Mouse (Mus musculus) WW6 (cell line): Measurements from ENCODE around the gene Cnksr3.

ENCODE experiments used
- DNase-seq: peaks from one replicate; pipeline ENCODE4 v3.0.0-alpha.2; 2013; ENCODE audit warnings: low read depth, low spot score

Cnksr3 gene

GRCm38 (mm10) chr10:7149671-7150595 is 62.1 kb downstream of the Cnksr3 start:
- no peak for DNase-seq

DNA sequence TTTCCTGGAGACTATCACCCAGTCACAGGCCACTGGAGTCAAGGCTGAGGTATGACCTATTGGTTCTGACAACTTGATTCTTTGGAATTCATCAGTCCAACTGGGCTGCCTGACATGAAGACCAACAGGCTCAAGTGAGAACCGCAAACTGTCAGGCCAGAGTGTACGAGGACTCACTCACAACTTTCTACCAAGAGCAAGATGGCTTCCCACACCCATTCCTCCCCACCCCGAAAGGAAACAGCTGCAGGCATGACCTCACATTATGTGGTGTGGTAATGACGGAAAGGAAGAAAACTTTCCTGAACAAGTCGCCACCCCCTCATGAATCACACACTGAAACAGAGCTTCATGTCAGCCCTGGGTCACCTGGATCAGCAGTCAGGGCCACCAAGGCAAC is 66.4 kb downstream of the Cnksr3 start:
- no peak for DNase-seq

DNA sequence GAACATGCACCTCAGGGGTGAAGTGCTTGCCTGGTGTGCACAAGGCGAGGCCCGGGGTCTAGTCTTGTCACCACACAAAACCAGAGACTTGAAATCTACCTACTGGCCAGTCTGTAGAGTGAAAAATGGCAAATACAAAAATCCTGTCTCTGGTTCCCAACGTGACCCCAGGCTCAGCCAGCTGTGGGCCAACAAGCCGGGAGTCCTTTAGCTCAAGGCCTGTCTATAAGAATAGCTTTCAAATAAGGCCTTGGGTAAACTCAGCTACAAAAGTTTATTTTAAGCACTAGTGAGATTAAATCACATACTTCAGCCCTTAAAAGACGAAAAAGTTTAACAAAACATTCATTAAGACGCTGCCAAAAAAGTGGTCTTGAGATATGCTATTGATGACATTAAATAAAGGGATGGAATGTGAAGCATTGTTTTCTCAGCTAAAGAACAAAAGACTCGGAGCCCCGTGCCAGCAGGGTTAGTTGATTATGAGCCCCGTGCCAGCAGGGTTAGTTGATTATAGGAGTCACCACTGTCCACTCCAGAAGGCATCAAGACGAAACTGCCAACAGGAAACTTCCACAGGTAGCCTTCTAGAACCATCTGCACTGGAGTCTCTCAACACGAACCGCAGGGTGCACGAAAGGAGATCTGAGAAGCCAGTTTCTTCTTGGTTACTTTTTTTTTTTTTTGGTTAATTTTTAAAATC is 67.8 kb downstream of the Cnksr3 start:
- DNase-seq: no peak

DNA sequence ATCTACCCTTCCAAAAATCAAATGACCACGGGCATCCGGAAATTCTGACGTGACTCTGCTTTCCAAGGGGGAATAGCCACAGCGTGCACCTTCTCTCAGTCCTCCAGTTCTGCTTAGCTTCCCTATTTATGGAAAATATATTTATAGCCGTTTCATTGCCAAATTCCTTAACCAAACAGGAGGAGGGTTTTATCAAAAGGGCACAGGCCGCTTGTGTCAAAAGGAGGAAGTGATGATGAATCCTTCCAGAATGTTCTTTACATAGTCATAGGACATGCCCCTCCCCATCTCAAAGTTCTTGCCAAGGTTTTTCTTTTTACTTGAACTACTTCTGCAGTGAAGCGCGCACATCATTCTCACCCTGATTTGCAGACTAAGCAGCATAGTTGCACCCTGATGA is 69.8 kb downstream of the Cnksr3 start:
- no peak for DNase-seq

GRCm38 (mm10) chr10:7140282-7140681 is 71.8 kb downstream of the Cnksr3 start:
- no peak for DNase-seq

DNA sequence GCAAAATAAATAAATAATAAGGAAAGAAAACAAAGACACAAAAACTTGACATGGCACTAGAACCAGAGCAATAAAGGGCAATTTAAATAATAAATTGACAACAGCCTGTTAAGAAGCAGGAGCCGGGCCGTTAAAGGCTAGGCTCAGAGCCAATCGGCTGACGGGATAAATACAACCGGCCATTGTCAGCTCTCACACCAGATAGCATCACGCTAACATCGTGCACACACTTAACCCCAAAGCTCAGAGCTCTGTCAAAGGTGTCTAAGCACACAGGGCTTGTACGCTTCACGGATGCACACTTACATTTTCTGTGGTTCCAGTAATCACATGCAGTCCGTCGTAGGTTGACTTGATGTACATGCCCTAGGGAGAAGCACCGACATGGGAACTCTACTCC is 74.0 kb downstream of the Cnksr3 start:
- no peak for DNase-seq

DNA sequence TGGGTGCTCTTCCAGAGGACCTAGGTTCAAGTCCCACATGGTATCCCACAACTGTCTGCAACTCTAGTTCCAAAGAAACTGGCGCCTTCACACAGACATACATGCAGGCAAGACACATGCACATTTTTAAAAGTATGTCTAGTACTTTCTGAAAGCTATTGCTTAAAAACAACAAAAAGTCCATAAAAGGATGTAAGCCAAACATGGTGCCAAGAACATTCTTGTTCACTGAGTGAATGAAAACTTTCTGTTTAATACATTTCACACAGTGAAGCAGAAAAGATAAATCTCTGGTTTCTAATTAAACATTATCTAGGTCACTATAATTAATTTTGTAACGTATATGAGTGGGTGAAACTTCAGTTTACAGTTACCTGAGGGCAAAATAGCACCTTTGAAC is 76.3 kb downstream of the Cnksr3 start:
- no peak for DNase-seq

- DNase-seq: no peak
Observed at GRCm38 (mm10) chr10:7133005-7133404, 79.0 kb downstream of the Cnksr3 start.

- DNase-seq: no peak
Observed at GRCm38 (mm10) chr10:7131441-7131840, 80.6 kb downstream of the Cnksr3 start.

DNA sequence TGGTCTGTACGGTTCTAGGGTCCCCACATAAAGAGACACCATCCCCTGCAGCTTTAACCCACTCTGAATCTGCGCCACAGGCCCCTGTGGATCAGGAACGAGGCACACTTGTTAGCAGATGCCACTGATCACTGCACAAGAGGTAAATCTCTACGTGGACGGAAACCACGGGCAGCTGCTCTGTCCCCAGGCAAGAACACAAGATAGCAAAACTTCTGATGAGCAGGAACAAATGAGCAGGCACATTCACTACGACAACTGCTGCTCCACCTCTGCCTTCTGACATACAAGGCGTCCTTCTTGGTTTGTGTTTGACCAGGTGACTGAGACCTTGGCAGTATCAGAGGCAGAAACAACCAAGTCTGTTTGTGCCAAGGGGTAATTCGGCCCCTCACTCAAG is 84.2 kb downstream of the Cnksr3 start:
- DNase-seq: no peak

- no peak for DNase-seq
Observed at GRCm38 (mm10) chr10:7126882-7127281, 85.2 kb downstream of the Cnksr3 start.

DNA sequence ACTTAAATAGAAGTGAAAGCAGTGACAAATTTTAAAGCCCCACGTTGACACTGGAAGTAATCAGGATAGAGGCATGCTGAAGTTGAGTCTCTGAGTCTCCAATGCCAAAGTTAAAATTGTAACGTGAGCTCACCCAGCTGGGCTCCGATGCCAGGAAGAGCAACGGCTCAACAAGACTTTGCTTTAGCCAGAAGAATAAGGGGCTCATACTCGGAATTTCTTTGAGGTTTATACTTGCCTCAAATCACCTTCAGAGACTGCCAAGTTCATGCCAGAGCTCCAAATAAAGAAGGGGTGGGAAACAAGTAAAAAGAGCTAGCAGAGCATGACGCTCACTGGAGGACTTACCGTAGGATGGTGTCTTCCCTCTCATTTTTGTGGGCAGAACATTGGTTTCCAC is 85.8 kb downstream of the Cnksr3 start:
- DNase-seq: no peak

DNA sequence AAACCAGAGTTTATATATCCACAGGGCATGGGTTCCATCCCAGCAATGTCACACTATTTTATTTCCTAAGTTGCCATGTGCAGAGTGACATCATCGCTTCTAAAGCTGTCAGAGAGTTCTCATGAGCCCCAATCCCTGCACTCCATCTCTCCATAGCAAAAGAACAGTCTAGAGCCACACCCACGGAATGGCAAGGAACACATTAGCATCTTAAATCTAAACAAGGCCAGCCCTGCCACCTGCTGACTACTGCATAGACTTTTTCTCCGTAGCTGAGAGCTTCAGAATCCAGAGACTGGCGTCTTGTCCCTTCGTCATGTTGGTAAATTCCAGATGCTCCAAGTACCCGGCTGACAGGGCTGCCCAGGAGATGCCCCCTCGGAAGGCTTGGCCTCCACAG is 87.0 kb downstream of the Cnksr3 start:
- peak; percentile 46 for DNase-seq

DNA sequence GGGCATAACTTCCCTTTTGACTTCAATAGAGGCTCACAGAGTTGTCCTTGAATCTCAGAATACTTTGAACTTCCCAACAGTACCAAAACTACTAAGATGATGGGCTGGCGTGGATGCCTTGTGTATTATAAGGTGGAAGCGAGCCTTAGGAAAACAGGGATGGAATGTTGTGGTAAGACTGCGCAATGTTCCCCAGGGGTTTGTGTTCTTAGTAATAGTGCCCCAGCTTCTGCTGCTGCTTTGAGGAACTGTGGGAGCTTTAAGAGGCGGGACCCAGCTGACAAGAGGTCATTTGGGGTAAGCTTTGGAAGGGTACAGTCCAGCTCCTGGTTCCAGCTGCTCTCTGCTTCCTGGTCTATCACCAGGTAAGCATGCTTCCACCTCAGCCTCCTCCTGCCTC is 89.7 kb downstream of the Cnksr3 start:
- no peak for DNase-seq

GRCm38 (mm10) chr10:7120206-7120605 is 91.8 kb downstream of the Cnksr3 start:
- DNase-seq: no peak

- no peak for DNase-seq
Observed at GRCm38 (mm10) chr10:7118258-7119077, 93.6 kb downstream of the Cnksr3 start.

- DNase-seq: no peak
Observed at GRCm38 (mm10) chr10:7117785-7118184, 94.3 kb downstream of the Cnksr3 start.

DNA sequence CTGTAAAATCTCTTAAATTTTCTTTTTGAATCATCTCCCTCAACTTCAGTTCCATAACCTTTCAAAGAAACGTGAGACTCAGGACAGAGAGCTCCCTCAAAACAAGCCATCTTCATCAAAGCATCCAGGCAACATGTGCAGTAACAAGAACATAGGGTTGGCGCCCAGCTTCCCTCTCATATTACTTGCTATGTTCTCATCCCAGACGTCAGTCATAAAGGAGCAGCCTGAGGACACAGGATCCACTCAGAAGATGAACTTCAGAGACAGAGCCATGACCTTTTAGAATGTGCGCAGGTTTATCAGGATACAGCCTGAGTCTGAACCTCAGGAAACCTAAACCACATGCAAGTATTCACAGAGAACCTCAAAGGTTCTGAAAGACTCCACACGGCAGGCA is 97.2 kb downstream of the Cnksr3 start:
- DNase-seq: no peak

DNA sequence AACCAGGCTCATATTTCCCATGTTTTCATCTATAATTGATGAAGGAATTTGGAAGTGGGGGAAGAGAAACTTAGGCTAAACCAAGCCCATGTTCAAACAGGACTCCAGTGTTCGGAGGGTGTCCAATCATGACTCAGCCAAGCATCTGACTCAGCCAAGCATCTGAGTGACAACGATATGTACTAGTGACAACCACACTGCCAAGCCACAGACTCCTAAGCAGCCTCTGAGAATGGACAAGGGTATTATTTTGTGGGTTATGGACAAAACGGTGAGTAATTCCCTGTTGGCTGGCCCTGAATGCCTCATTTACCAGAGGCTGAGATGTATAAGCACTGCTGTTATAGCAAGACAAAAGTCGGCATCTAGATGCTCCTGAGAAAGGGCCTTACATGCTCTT is 98.3 kb downstream of the Cnksr3 start:
- no peak for DNase-seq

- no peak for DNase-seq
Observed at GRCm38 (mm10) chr10:7113144-7113543, 98.9 kb downstream of the Cnksr3 start.

DNA sequence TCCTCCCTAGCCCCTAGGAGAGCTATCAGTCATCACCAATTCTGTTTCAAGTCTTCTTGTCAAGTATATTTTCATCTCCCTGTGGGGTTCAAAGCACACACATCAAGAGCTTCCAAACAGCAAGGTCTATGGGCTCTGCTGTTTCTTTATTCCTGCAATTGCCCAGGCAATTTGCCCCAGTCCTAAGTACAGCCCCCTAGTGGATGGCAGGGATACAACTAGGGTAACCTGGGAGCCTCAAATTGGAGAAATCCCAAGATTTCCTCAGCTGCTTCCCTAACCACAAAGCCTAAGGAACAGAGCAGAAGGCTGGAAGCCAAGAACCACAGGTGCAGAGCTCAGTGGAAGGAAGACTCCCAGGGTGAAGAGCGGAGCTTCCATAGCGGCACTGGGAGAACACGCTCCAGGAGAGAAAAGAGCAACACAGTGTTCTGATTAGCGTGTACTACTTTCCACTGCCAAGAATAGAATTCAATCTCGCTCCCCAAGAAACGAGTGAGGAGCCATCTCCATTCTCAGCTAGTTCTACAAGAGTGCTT is 100.5 kb downstream of the Cnksr3 start:
- no peak for DNase-seq

GRCm38 (mm10) chr10:7103872-7104271 is 108.2 kb downstream of the Cnksr3 start:
- DNase-seq: no peak
